Mouse (Mus musculus): ENCODE results near the gene Sstr4. TPM values are rescaled to one million over a fixed set of nuclear protein-coding genes. Genes with fewer than 3 reads are reported as not detected.

The Sstr4 gene
- total and polyA plus RNA-seq, 3 experiments, result not detected

- Histone ChIP-seq H3K4me1 (ENCODE audit: control insufficient read depth in 1 of 2, insufficient read depth in 2 of 2, low read length in 2 of 2) (no peaks in the 10 kb centered on the region), H3K79me2 (ENCODE audit: control insufficient read depth, insufficient read depth, low read length, poor library complexity) (no peaks in the 10 kb centered on the region), H3K9me3 (replicated peaks; ENCODE audit: insufficient read depth, low read length) (no peaks in the 10 kb centered on the region), H3K9ac (ENCODE audit: control insufficient read depth, low read depth, low read length, poor library complexity, severe bottlenecking) (no peak overlapping the region), H3K27me3 (ENCODE audit: control insufficient read depth in 1 of 2, insufficient read depth in 2 of 2, low read length in 2 of 2) (no peaks in the 10 kb centered on the region), H3K4me3 (ENCODE audit: control insufficient read depth in 1 of 2, insufficient read depth in 1 of 2, low read depth in 2 of 2, low read length in 2 of 2) (no peak overlapping the region), H3K27ac (ENCODE audit: control insufficient read depth, low read depth, low read length) (no peak overlapping the region), H3K36me3 (ENCODE audit: control insufficient read depth in 1 of 2, insufficient read depth in 2 of 2, low read length in 2 of 2) (no peaks in the 10 kb centered on the region)
- DNase-seq (ENCODE audit: low read depth, low spot score), result no peak
- no peak for TF ChIP-seq CTCF (IDR thresholded peaks at IDR 0.05 in 2 of 3, conservative IDR thresholded peaks at IDR 0.05 in 1 of 3; ENCODE audit: control insufficient read depth in 1 of 3, insufficient read depth in 1 of 3, low read depth in 2 of 3, low read length in 3 of 3, poor library complexity in 1 of 3, severe bottlenecking in 1 of 3)
- TF ChIP-seq ZNF384 (IDR thresholded peaks at IDR 0.05; ENCODE audit: low read depth, low read length), result no peak
- no peak for TF ChIP-seq BHLHE40 (IDR thresholded peaks at IDR 0.05; ENCODE audit: borderline replicate concordance, low read depth, low read length)
- no peak for TF ChIP-seq RCOR1 (IDR thresholded peaks at IDR 0.05; ENCODE audit: low read depth, low read length)
- TF ChIP-seq GABPA (IDR thresholded peaks at IDR 0.05; ENCODE audit: low read depth, low read length), result no peak
- no peak for TF ChIP-seq POLR2A (IDR thresholded peaks at IDR 0.05; ENCODE audit: control insufficient read depth in 1 of 2, insufficient read depth in 1 of 2, low read depth in 1 of 2, low read length in 2 of 2, poor library complexity in 1 of 2)
These were observed 8.7 kb upstream of the Sstr4 start for GRCm38 (mm10) chr2:148386476-148386875.

GRCm38 (mm10) chr2:148386927-148387326, 8.2 kb upstream of the Sstr4 start:
- no peak for DNase-seq (ENCODE audit: low read depth, low spot score)
- no peaks in the 10 kb centered on the region for H3K27me3 ChIP-seq (ENCODE audit: control insufficient read depth in 1 of 2, insufficient read depth in 2 of 2, low read length in 2 of 2)
- H3K9me3 ChIP-seq (replicated peaks; ENCODE audit: insufficient read depth, low read length), result no peaks in the 10 kb centered on the region
- H3K79me2 ChIP-seq (ENCODE audit: control insufficient read depth, insufficient read depth, low read length, poor library complexity), result no peaks in the 10 kb centered on the region
- no peaks in the 10 kb centered on the region for H3K4me1 ChIP-seq (ENCODE audit: control insufficient read depth in 1 of 2, insufficient read depth in 2 of 2, low read length in 2 of 2)
- H3K9ac ChIP-seq (ENCODE audit: control insufficient read depth, low read depth, low read length, poor library complexity, severe bottlenecking), result no peak overlapping the region
- no peak overlapping the region for H3K4me3 ChIP-seq (ENCODE audit: control insufficient read depth in 1 of 2, insufficient read depth in 1 of 2, low read depth in 2 of 2, low read length in 2 of 2)
- no peak overlapping the region for H3K27ac ChIP-seq (ENCODE audit: control insufficient read depth, low read depth, low read length)
- TF ChIP-seq CHD2 (IDR thresholded peaks at IDR 0.05; ENCODE audit: low read length), result no peak
- TF ChIP-seq JUND (IDR thresholded peaks at IDR 0.05; ENCODE audit: low read depth, low read length), result no peak
- no peak for TF ChIP-seq ZNF384 (IDR thresholded peaks at IDR 0.05; ENCODE audit: low read depth, low read length)
- TF ChIP-seq MYB (IDR thresholded peaks at IDR 0.05; ENCODE audit: low read depth, low read length), result no peak
- no peak for TF ChIP-seq GATA1 (IDR thresholded peaks at IDR 0.05; ENCODE audit: low read depth, low read length)
- no peak for TF ChIP-seq GABPA (IDR thresholded peaks at IDR 0.05; ENCODE audit: low read depth, low read length)
- no peak for TF ChIP-seq NRF1 (IDR thresholded peaks at IDR 0.05; ENCODE audit: insufficient read depth, low read depth, low read length, poor library complexity, severe bottlenecking)
- TF ChIP-seq POLR2AphosphoS5 (IDR thresholded peaks at IDR 0.05; ENCODE audit: borderline replicate concordance, low read depth, low read length), result no peak
- no peak for TF ChIP-seq CTCF (IDR thresholded peaks at IDR 0.05 in 2 of 3, conservative IDR thresholded peaks at IDR 0.05 in 1 of 3; ENCODE audit: control insufficient read depth in 1 of 3, insufficient read depth in 1 of 3, low read depth in 2 of 3, low read length in 3 of 3, poor library complexity in 1 of 3, severe bottlenecking in 1 of 3)
- TF ChIP-seq MEF2A (IDR thresholded peaks at IDR 0.05; ENCODE audit: extremely low read depth, insufficient replicate concordance, low read depth, low read length, poor library complexity, severe bottlenecking), result no peak
- TF ChIP-seq MAZ (IDR thresholded peaks at IDR 0.05; ENCODE audit: low read depth, low read length), result no peak
- TF ChIP-seq E2F4 (IDR thresholded peaks at IDR 0.05; ENCODE audit: borderline replicate concordance, low read depth, low read length), result no peak
- no peak for TF ChIP-seq ETS1 (IDR thresholded peaks at IDR 0.05; ENCODE audit: low read depth, low read length)
- TF ChIP-seq ZKSCAN1 (IDR thresholded peaks at IDR 0.05; ENCODE audit: low read depth, low read length), result no peak
- no peak for TF ChIP-seq SMC3 (IDR thresholded peaks at IDR 0.05; ENCODE audit: low read depth, low read length)
- no peak for TF ChIP-seq MXI1 (IDR thresholded peaks at IDR 0.05; ENCODE audit: low read depth, low read length)
- TF ChIP-seq POLR2AphosphoS2 (IDR thresholded peaks at IDR 0.05; ENCODE audit: low read length), result no peak
- H3K36me3 ChIP-seq (ENCODE audit: control insufficient read depth in 1 of 2, insufficient read depth in 2 of 2, low read length in 2 of 2), result no peaks in the 10 kb centered on the region

Measured in MEL (cell line).